Mouse (Mus musculus): ENCODE measurements at regions not wholly inside any gene's neighbourhood (a gene's known extent, or its start where the extent isn't known, plus 50 kb on each side); places are given as distances from the start of the nearest gene placed in this dataset.

Small RNAs in the stretch of these regions (microRNA-seq; reads per million reads assigned to microRNA genes)
- gene Mir30a (13,262 reads per million, percentile 96 among the genes with 10 or more reads in this experiment), gene Mir30c-2 (1,682 reads per million, percentile 85 among the genes with 10 or more reads in this experiment)

Data from heart, adult 8-10 months (tissue).